Mouse (Mus musculus) MEL (cell line): ENCODE measurements around the gene Kcnd2. TPM values are rescaled to one million over a fixed set of nuclear protein-coding genes. Genes with fewer than 3 reads are reported as not detected.

Source experiments
- DNase-seq: peaks from one replicate; pipeline ENCODE4 v3.0.0; 2011; ENCODE audit warnings: low read depth, low spot score
- H3K27ac ChIP-seq: 2 replicates; pipeline ENCODE4 v1.5.1; 2012; ENCODE audit warnings: low read depth, mild to moderate bottlenecking, control low read depth, low read length, moderate library complexity; ENCODE audit not compliant: control insufficient read depth
- H3K27me3 ChIP-seq, 2 experiments: fragments of 150-350 bp in 1 of 2; sonication (generic) in 1 of 2; 2 replicates each; pipeline ENCODE4 v1.6.1; 2012; ENCODE audit warnings: low read length in 2 of 2, mild to moderate bottlenecking in 2 of 2, improper control_type of control experiment in 1 of 2, moderate library complexity in 1 of 2; ENCODE audit not compliant: insufficient read depth in 2 of 2, control insufficient read depth in 1 of 2
- H3K36me3 ChIP-seq, 2 experiments: 2 replicates each; pipeline ENCODE4 v1.6.1; 2012 to 2014; ENCODE audit warnings: low read length in 2 of 2, improper control_type of control experiment in 1 of 2, inconsistent platforms in 1 of 2, mild to moderate bottlenecking in 1 of 2; ENCODE audit not compliant: insufficient read depth in 2 of 2, control insufficient read depth in 1 of 2
- H3K4me1 ChIP-seq, 2 experiments: fragments of 150-350 bp in 1 of 2; sonication (generic) in 1 of 2; 2 replicates each; pipeline ENCODE4 v1.6.1; 2012; ENCODE audit warnings: low read length in 2 of 2, improper control_type of control experiment in 1 of 2, mild to moderate bottlenecking in 1 of 2; ENCODE audit not compliant: insufficient read depth in 2 of 2, control insufficient read depth in 1 of 2
- H3K4me3 ChIP-seq, 2 experiments: fragments of 150-350 bp in 1 of 2; sonication (generic) in 1 of 2; 2 replicates each; pipeline ENCODE4 v1.5.1; 2012; ENCODE audit warnings: low read depth in 2 of 2, low read length in 2 of 2, mild to moderate bottlenecking in 2 of 2, moderate library complexity in 2 of 2, control low read depth in 1 of 2, improper control_type of control experiment in 1 of 2; ENCODE audit not compliant: control insufficient read depth in 1 of 2, insufficient read depth in 1 of 2
- H3K79me2 ChIP-seq: 2 replicates; pipeline ENCODE4 v1.6.1; 2012; ENCODE audit warnings: mild to moderate bottlenecking, low read length, moderate library complexity; ENCODE audit not compliant: control insufficient read depth, poor library complexity, insufficient read depth
- H3K9ac ChIP-seq: 2 replicates; pipeline ENCODE4 v1.6.1; 2012; ENCODE audit warnings: low read depth, mild to moderate bottlenecking, control low read depth, low read length, moderate library complexity; ENCODE audit not compliant: control insufficient read depth, poor library complexity, severe bottlenecking
- H3K9me3 ChIP-seq: fragments of 150-350 bp; sonication (generic); replicated peaks from 2 replicates; pipeline ENCODE4 v1.6.1; 2012; ENCODE audit warnings: mild to moderate bottlenecking, low read length, improper control_type of control experiment, moderate library complexity; ENCODE audit not compliant: insufficient read depth
- CHD1 ChIP-seq: IDR thresholded peaks from 2 replicates; pipeline ENCODE4 v1.6.1; 2012; ENCODE audit warnings: low read depth, mild to moderate bottlenecking, inconsistent platforms, low read length, improper control_type of control experiment
- CHD2 ChIP-seq: IDR thresholded peaks from 2 replicates; pipeline ENCODE4 v1.6.1; 2011; ENCODE audit warnings: low read length, improper control_type of control experiment
- CTCF ChIP-seq, 3 experiments: IDR thresholded peaks in 2 of 3; conservative IDR thresholded peaks in 1 of 3; 2 replicates each; pipeline ENCODE4 v1.5.1; 2011 to 2012; ENCODE audit warnings: low read length in 3 of 3, low read depth in 2 of 3, mild to moderate bottlenecking in 2 of 3, improper control_type of control experiment in 1 of 3, inconsistent platforms in 1 of 3, mixed read lengths in 1 of 3, moderate library complexity in 1 of 3; ENCODE audit not compliant: control insufficient read depth in 1 of 3, insufficient read depth in 1 of 3, poor library complexity in 1 of 3, severe bottlenecking in 1 of 3
- E2F4 ChIP-seq: IDR thresholded peaks from 2 replicates; pipeline ENCODE4 v1.6.1; 2011; ENCODE audit warnings: low read depth, low read length, improper control_type of control experiment, borderline replicate concordance
- ELF1 ChIP-seq: IDR thresholded peaks from 2 replicates; pipeline ENCODE4 v1.6.1; 2014; ENCODE audit warnings: low read depth, mild to moderate bottlenecking, inconsistent platforms, low read length, improper control_type of control experiment, moderate library complexity
- GABPA ChIP-seq: IDR thresholded peaks from 2 replicates; pipeline ENCODE4 v1.6.1; 2012; ENCODE audit warnings: low read depth, mild to moderate bottlenecking, inconsistent platforms, low read length, improper control_type of control experiment, moderate library complexity
- GATA1 ChIP-seq: IDR thresholded peaks from 2 replicates; pipeline ENCODE4 v1.6.1; 2011; ENCODE audit warnings: low read depth, low read length, improper control_type of control experiment
- JUND ChIP-seq: IDR thresholded peaks from 2 replicates; pipeline ENCODE4 v1.6.1; 2011; ENCODE audit warnings: low read depth, mild to moderate bottlenecking, improper control_type of control experiment, low read length
- KAT2A ChIP-seq: conservative IDR thresholded peaks from 2 replicates; pipeline ENCODE4 v1.6.1; 2012; ENCODE audit warnings: low read depth, low read length, improper control_type of control experiment, inconsistent platforms
- MAFK ChIP-seq: IDR thresholded peaks from 2 replicates; pipeline ENCODE4 v1.6.1; 2011; ENCODE audit warnings: low read depth, mild to moderate bottlenecking, low read length, improper control_type of control experiment, borderline replicate concordance
- MEF2A ChIP-seq: IDR thresholded peaks from 2 replicates; pipeline ENCODE4 v1.6.1; 2014; ENCODE audit warnings: low read depth, mild to moderate bottlenecking, inconsistent platforms, low read length, improper control_type of control experiment; ENCODE audit not compliant: poor library complexity, insufficient replicate concordance, severe bottlenecking; ENCODE audit errors: extremely low read depth
- MXI1 ChIP-seq: IDR thresholded peaks from 2 replicates; pipeline ENCODE4 v1.6.1; 2011; ENCODE audit warnings: mild to moderate bottlenecking, low read depth, low read length, improper control_type of control experiment
- MYB ChIP-seq: IDR thresholded peaks from 2 replicates; pipeline ENCODE4 v1.6.1; 2011; ENCODE audit warnings: mild to moderate bottlenecking, low read depth, low read length, improper control_type of control experiment
- MYC ChIP-seq: IDR thresholded peaks from 2 replicates; pipeline ENCODE4 v1.6.1; 2011; ENCODE audit warnings: low read depth, mild to moderate bottlenecking, low read length, improper control_type of control experiment, moderate library complexity
- NELFE ChIP-seq: IDR thresholded peaks from 2 replicates; pipeline ENCODE4 v1.6.1; 2011; ENCODE audit warnings: low read depth, low read length, improper control_type of control experiment
- NRF1 ChIP-seq: IDR thresholded peaks from 2 replicates; pipeline ENCODE4 v1.6.1; 2014; ENCODE audit warnings: low read depth, mild to moderate bottlenecking, inconsistent platforms, low read length, improper control_type of control experiment, moderate library complexity; ENCODE audit not compliant: poor library complexity, insufficient read depth, severe bottlenecking
- POLR2AphosphoS2 ChIP-seq: IDR thresholded peaks from 2 replicates; pipeline ENCODE4 v1.6.1; 2011; ENCODE audit warnings: low read length, improper control_type of control experiment
- POLR2AphosphoS5 ChIP-seq: IDR thresholded peaks from 2 replicates; pipeline ENCODE4 v1.6.1; 2012; ENCODE audit warnings: low read depth, borderline replicate concordance, mild to moderate bottlenecking, inconsistent platforms, low read length, moderate library complexity, mixed read lengths
- RAD21 ChIP-seq: IDR thresholded peaks from 2 replicates; pipeline ENCODE4 v1.6.1; 2011; ENCODE audit warnings: mild to moderate bottlenecking, low read depth, low read length, improper control_type of control experiment
- RCOR1 ChIP-seq: IDR thresholded peaks from 2 replicates; pipeline ENCODE4 v1.6.1; 2012; ENCODE audit warnings: low read depth, mild to moderate bottlenecking, inconsistent platforms, low read length, improper control_type of control experiment
- SMC3 ChIP-seq: IDR thresholded peaks from 2 replicates; pipeline ENCODE4 v1.6.1; 2011; ENCODE audit warnings: low read depth, low read length, improper control_type of control experiment
- UBTF ChIP-seq: IDR thresholded peaks from 2 replicates; pipeline ENCODE4 v1.6.1; 2012; ENCODE audit warnings: low read depth, mild to moderate bottlenecking, inconsistent platforms, low read length, improper control_type of control experiment, moderate library complexity, borderline replicate concordance; ENCODE audit not compliant: insufficient read depth
- USF2 ChIP-seq, 2 experiments: IDR thresholded peaks; 2 replicates each; pipeline ENCODE4 v1.6.1; 2011 to 2012; ENCODE audit warnings: improper control_type of control experiment in 2 of 2, low read length in 2 of 2, borderline replicate concordance in 1 of 2, inconsistent platforms in 1 of 2, low read depth in 1 of 2, mild to moderate bottlenecking in 1 of 2; ENCODE audit not compliant: insufficient read depth in 1 of 2
- ZKSCAN1 ChIP-seq: IDR thresholded peaks from 2 replicates; pipeline ENCODE4 v1.6.1; 2012; ENCODE audit warnings: low read depth, mild to moderate bottlenecking, inconsistent platforms, low read length, improper control_type of control experiment, moderate library complexity
- ZMIZ1 ChIP-seq: IDR thresholded peaks from 2 replicates; pipeline ENCODE4 v1.6.1; 2012; ENCODE audit warnings: low read depth, mild to moderate bottlenecking, inconsistent platforms, low read length, improper control_type of control experiment, moderate library complexity
- ZNF384 ChIP-seq: IDR thresholded peaks from 2 replicates; pipeline ENCODE4 v1.6.1; 2012; ENCODE audit warnings: low read depth, mild to moderate bottlenecking, inconsistent platforms, low read length, improper control_type of control experiment
- polyA plus RNA-seq, 2 experiments: library from polyadenylated mRNA; stranded (reverse) in 1 of 2; unstranded in 1 of 2; fragments of >175 nt in 1 of 2; fragments of >200 nt in 1 of 2; gene quantifications; 2 replicates each; pipeline versions ENCODE4 v1.2.1 to v1.2.4; 2012; ENCODE audit warnings: low replicate concordance in 2 of 2, low read depth in 1 of 2; ENCODE audit not compliant: insufficient read length in 2 of 2, insufficient read depth in 1 of 2, missing spikeins in 1 of 2
- total RNA-seq: library from RNA; depleted of rRNA; stranded (reverse); fragments of 300-350 nt; gene quantifications from 2 replicates; pipeline ENCODE4 v1.2.3, GENCODE M21; 2012

Gene Kcnd2
- total and polyA plus RNA-seq, 3 experiments, result not detected

GRCm38 (mm10) chr6:21527489-21528074 is 312.3 kb downstream of the Kcnd2 start:
- H3K4me1 ChIP-seq, result no peaks in the 10 kb centered on the region
- no peak overlapping the region for H3K27ac ChIP-seq
- no peak overlapping the region for H3K4me3 ChIP-seq
- no peaks in the 10 kb centered on the region for H3K79me2 ChIP-seq
- no peaks in the 10 kb centered on the region for H3K9me3 ChIP-seq
- DNase-seq, result no peak
- no peak for TF ChIP-seq NELFE
- TF ChIP-seq POLR2AphosphoS5, result no peak
- TF ChIP-seq JUND, result no peak
- no peak for TF ChIP-seq ZKSCAN1
- no peak for TF ChIP-seq MYC
- no peak for TF ChIP-seq ZMIZ1
- no peak for TF ChIP-seq UBTF
- TF ChIP-seq MXI1, result no peak
- no peak for TF ChIP-seq RAD21
- no peak for TF ChIP-seq ZNF384
- TF ChIP-seq GABPA, result no peak
- no peak for TF ChIP-seq CHD2
- TF ChIP-seq MEF2A, result no peak
- no peak for TF ChIP-seq ELF1
- TF ChIP-seq GATA1, result no peak
- TF ChIP-seq NRF1, result no peak
- TF ChIP-seq MYB, result no peak
- no peak overlapping the region for H3K9ac ChIP-seq
- H3K36me3 ChIP-seq, result no peaks in the 10 kb centered on the region
- H3K27me3 ChIP-seq, result no peaks in the 10 kb centered on the region

GRCm38 (mm10) chr6:21534009-21534408 is 318.7 kb downstream of the Kcnd2 start:
- Histone ChIP-seq H3K36me3 (no peaks in the 10 kb centered on the region), H3K9ac (no peak overlapping the region), H3K27ac (no peak overlapping the region), H3K4me3 (no peak overlapping the region), H3K4me1 (no peaks in the 10 kb centered on the region), H3K9me3 (no peaks in the 10 kb centered on the region), H3K79me2 (no peaks in the 10 kb centered on the region), H3K27me3 (no peaks in the 10 kb centered on the region)
- no peak for TF ChIP-seq RCOR1
- no peak for TF ChIP-seq ZMIZ1
- TF ChIP-seq MAFK, result no peak
- no peak for TF ChIP-seq NELFE
- TF ChIP-seq MEF2A, result no peak
- no peak for TF ChIP-seq SMC3
- no peak for TF ChIP-seq MXI1
- no peak for TF ChIP-seq JUND
- no peak for TF ChIP-seq POLR2AphosphoS5
- TF ChIP-seq CTCF (IDR thresholded peaks at IDR 0.05 in 2 of 3, conservative IDR thresholded peaks at IDR 0.05 in 1 of 3; ENCODE audit: control insufficient read depth in 1 of 3, insufficient read depth in 1 of 3, low read depth in 2 of 3, low read length in 3 of 3, poor library complexity in 1 of 3, severe bottlenecking in 1 of 3), result no peak
- TF ChIP-seq ELF1, result no peak
- no peak for TF ChIP-seq E2F4
- TF ChIP-seq USF2 (IDR thresholded peaks at IDR 0.05; ENCODE audit: borderline replicate concordance in 1 of 2, insufficient read depth in 1 of 2, low read depth in 1 of 2, low read length in 2 of 2), result no peak
- TF ChIP-seq POLR2AphosphoS2, result no peak
- no peak for TF ChIP-seq NRF1
- TF ChIP-seq CHD2, result no peak
- TF ChIP-seq KAT2A, result no peak
- no peak for TF ChIP-seq CHD1
- TF ChIP-seq GABPA, result no peak
- no peak for DNase-seq
